Mouse (Mus musculus): ENCODE measurements around the gene Tes. TPM values are rescaled to one million over a fixed set of nuclear protein-coding genes. Genes with fewer than 3 reads are reported as not detected.

The Tes gene
- polyA plus RNA-seq, 1 experiment from 2014 or later = 15.4 TPM

DNA sequence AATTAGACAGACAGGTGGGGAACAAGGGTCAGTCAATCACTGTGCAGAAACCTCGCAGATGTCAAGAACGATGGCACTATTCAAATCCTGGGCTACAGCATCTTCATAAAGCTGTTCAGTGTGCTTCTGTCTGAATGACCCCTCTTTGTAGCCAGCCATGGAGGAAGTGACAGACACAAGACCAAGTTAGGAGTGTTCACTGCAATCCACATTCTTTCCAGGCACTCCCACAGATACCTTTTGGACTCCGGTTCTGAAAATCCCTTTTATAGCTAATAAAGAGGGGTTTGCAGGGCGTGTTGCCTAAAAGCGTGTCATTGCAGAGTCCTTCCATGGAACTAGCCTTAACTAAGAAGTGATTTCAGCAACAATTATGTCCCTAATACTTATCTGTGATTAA, 14.9 kb downstream of the Tes start:
- Histone ChIP-seq H3K9me3 (no peaks in the 10 kb centered on the region), H3K27ac (replicated peaks) (no peak overlapping the region), H3K36me3 (no peaks in the 10 kb centered on the region), H3K9ac (no peak overlapping the region), H3K27me3 (replicated peaks) (peaks cover 57% of the 10 kb centered on the region), H3K4me3 (no peak overlapping the region), H3K4me2 (no peak overlapping the region), H3K4me1 (peaks cover 18% of the 10 kb centered on the region)
- 60% methylated on average over 5 of the region's 5 CpGs for WGBS
- no peak for ATAC-seq (ENCODE audit: extremely low read depth, insufficient number of reproducible peaks, low FRiP score, low TSS enrichment)

GRCm38 (mm10) chr6:17082238-17082637, 17.3 kb downstream of the Tes start:
- peaks cover 42% of the 10 kb centered on the region for H3K27me3 ChIP-seq (replicated peaks)
- no peak for ATAC-seq (ENCODE audit: extremely low read depth, insufficient number of reproducible peaks, low FRiP score, low TSS enrichment)
- H3K27ac ChIP-seq (replicated peaks) = no peak overlapping the region
- peaks cover 18% of the 10 kb centered on the region for H3K4me1 ChIP-seq
- no peak overlapping the region for H3K4me2 ChIP-seq
- no peaks in the 10 kb centered on the region for H3K9me3 ChIP-seq
- 61% methylated on average over 4 of the region's 4 CpGs for WGBS
- H3K36me3 ChIP-seq = no peaks in the 10 kb centered on the region
- no peak overlapping the region for H3K9ac ChIP-seq
- H3K4me3 ChIP-seq = no peak overlapping the region

- Histone ChIP-seq H3K4me3 (no peak overlapping the region), H3K27me3 (replicated peaks) (peaks cover 40% of the 10 kb centered on the region), H3K27ac (replicated peaks) (no peak overlapping the region), H3K4me1 (peaks cover 14% of the 10 kb centered on the region), H3K9ac (no peak overlapping the region), H3K36me3 (no peaks in the 10 kb centered on the region), H3K4me2 (no peak overlapping the region), H3K9me3 (no peaks in the 10 kb centered on the region)
- no peak for ATAC-seq (ENCODE audit: extremely low read depth, insufficient number of reproducible peaks, low FRiP score, low TSS enrichment)
- 56% methylated on average over 5 of the region's 5 CpGs for WGBS
These were observed 17.9 kb downstream of the Tes start for GRCm38 (mm10) chr6:17082800-17083199.

DNA sequence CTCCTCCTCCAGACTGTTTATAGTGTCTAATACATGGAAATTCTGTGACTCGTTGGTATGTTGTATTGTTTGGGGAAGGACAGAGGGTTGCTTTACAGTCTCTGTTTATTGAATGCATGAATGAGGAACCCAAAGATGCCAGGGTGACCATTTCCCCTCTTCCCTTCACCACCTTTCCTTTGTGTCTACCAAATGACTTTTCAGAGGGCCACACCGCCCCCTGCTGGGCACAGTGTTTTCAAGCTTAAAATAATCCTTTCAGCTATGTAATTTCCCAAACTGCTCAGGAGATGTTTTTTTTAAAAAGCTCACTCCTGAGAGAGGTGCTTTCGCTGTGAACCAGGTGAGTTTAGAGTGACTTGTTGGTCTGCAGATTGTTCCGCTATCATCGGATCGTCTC, 22.5 kb downstream of the Tes start:
- no peak overlapping the region for H3K4me2 ChIP-seq
- no peak overlapping the region for H3K27ac ChIP-seq (replicated peaks)
- 55% methylated on average over 6 of the region's 6 CpGs for WGBS
- H3K9me3 ChIP-seq = no peaks in the 10 kb centered on the region
- no peak for ATAC-seq (ENCODE audit: extremely low read depth, insufficient number of reproducible peaks, low FRiP score, low TSS enrichment)
- no peaks in the 10 kb centered on the region for H3K4me1 ChIP-seq
- no peak overlapping the region for H3K4me3 ChIP-seq
- H3K27me3 ChIP-seq (replicated peaks) = peaks cover 55% of the 10 kb centered on the region
- no peak overlapping the region for H3K9ac ChIP-seq
- no peaks in the 10 kb centered on the region for H3K36me3 ChIP-seq

GRCm38 (mm10) chr6:17097301-17097700, 32.4 kb downstream of the Tes start:
- H3K27ac ChIP-seq (replicated peaks) = no peak overlapping the region
- no peak for ATAC-seq (ENCODE audit: extremely low read depth, insufficient number of reproducible peaks, low FRiP score, low TSS enrichment)
- H3K27me3 ChIP-seq (replicated peaks) = peaks cover 24% of the 10 kb centered on the region
- H3K4me3 ChIP-seq = no peak overlapping the region
- no peaks in the 10 kb centered on the region; the same call in 1 of the 2 replicates for H3K36me3 ChIP-seq
- H3K4me1 ChIP-seq = 0 out of 2 replicates have a peak, but pooled peaks cover 5% of the 10 kb centered on the region
- no peaks in the 10 kb centered on the region for H3K9me3 ChIP-seq
- no peak overlapping the region for H3K9ac ChIP-seq
- 83% methylated on average over 8 of the region's 8 CpGs for WGBS
- H3K4me2 ChIP-seq = no peak overlapping the region

GRCm38 (mm10) chr6:17098559-17098958, 33.6 kb downstream of the Tes start:
- Histone ChIP-seq H3K9ac (no peak overlapping the region), H3K9me3 (no peaks in the 10 kb centered on the region), H3K4me2 (no peak overlapping the region), H3K4me3 (no peak overlapping the region), H3K36me3 (no peaks in the 10 kb centered on the region; the same call in 1 of the 2 replicates), H3K27ac (replicated peaks) (no peak overlapping the region), H3K4me1 (0 out of 2 replicates have a peak, but pooled peaks cover 2% of the 10 kb centered on the region), H3K27me3 (replicated peaks) (peaks cover 20% of the 10 kb centered on the region)
- no peak for ATAC-seq (ENCODE audit: extremely low read depth, insufficient number of reproducible peaks, low FRiP score, low TSS enrichment)
- WGBS = 82% methylated on average over 9 of the region's 9 CpGs

DNA sequence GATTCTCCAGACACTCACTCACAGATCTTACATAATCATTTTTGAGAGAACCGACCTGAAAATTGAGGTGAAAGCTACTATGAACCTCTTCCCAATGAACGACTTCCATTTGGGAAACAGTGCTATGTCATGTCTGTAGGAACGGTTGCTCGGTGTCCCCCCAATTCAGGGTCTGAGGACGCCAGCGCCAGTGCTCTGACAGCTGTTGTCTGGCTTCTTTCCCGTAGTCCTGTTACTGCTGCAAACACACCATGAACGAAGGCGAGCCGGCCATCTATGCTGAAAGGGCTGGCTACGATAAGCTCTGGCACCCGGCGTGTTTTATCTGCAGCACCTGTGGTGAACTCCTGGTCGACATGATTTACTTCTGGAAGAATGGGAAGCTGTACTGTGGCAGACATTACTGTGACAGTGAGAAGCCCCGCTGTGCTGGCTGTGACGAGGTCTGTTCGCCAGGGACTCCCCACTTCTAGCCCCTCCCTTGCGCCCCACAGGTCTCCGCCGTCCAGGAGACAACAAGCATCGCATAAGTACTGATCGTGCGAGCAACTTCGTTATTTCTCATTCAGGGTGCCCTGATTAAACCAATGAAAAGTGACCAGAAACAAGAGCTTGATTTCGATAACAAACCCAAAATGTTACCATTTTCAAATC, 34.7 kb downstream of the Tes start:
- H3K4me3 ChIP-seq = no peak overlapping the region
- H3K9me3 ChIP-seq = no peaks in the 10 kb centered on the region
- no peak for ATAC-seq (ENCODE audit: extremely low read depth, insufficient number of reproducible peaks, low FRiP score, low TSS enrichment)
- H3K9ac ChIP-seq = no peak overlapping the region
- no peak overlapping the region for H3K27ac ChIP-seq (replicated peaks)
- H3K36me3 ChIP-seq = no peaks in the 10 kb centered on the region; the same call in 1 of the 2 replicates
- H3K4me1 ChIP-seq = no peaks in the 10 kb centered on the region
- H3K4me2 ChIP-seq = no peak overlapping the region
- peaks cover 20% of the 10 kb centered on the region for H3K27me3 ChIP-seq (replicated peaks)
- WGBS = 67% methylated on average over 25 of the region's 25 CpGs

GRCm38 (mm10) chr6:17105714-17106113, 40.8 kb downstream of the Tes start:
- H3K27me3 ChIP-seq (replicated peaks) = peaks cover 8% of the 10 kb centered on the region; the same call in 1 of the 2 replicates
- no peak overlapping the region for H3K4me3 ChIP-seq
- H3K9me3 ChIP-seq = no peaks in the 10 kb centered on the region
- no peak overlapping the region for H3K4me2 ChIP-seq
- no peak overlapping the region for H3K9ac ChIP-seq
- no peak overlapping the region for H3K27ac ChIP-seq (replicated peaks)
- no peaks in the 10 kb centered on the region for H3K4me1 ChIP-seq
- no peak for ATAC-seq (ENCODE audit: extremely low read depth, insufficient number of reproducible peaks, low FRiP score, low TSS enrichment)
- no peaks in the 10 kb centered on the region; the same call in 1 of the 2 replicates for H3K36me3 ChIP-seq

- Histone ChIP-seq H3K9me3 (no peaks in the 10 kb centered on the region), H3K4me2 (no peak overlapping the region), H3K27me3 (replicated peaks) (0 out of 2 replicates have a peak, but pooled peaks cover under 1% of the 10 kb centered on the region), H3K27ac (replicated peaks) (no peak overlapping the region), H3K4me3 (no peak overlapping the region), H3K4me1 (no peaks in the 10 kb centered on the region), H3K36me3 (no peaks in the 10 kb centered on the region), H3K9ac (no peak overlapping the region)
- no peak for ATAC-seq (ENCODE audit: extremely low read depth, insufficient number of reproducible peaks, low FRiP score, low TSS enrichment)
- 87% methylated on average over 5 of the region's 5 CpGs for WGBS
These were observed 41.5 kb downstream of the Tes start for GRCm38 (mm10) chr6:17106493-17106892.

DNA sequence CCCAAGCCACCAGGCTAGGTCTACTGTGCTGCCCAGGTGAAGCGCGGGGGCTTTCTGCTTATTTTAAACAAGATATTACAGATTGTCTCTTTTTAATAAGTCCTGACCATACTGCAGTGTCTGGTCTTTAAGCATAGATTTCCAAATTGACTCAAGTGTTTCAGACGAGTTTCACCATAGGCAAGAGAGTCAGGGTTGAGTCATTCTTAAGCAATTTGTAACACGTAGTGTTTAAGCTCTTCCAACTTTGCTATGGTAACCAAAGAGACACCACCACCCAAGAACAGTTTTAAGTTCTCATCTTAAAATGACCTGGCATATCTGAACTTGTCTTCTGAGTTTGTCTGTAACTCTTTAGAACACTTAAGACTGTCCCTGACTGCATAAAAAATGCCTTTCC, 44.3 kb downstream of the Tes start:
- Histone ChIP-seq H3K4me2 (no peak overlapping the region), H3K9ac (no peak overlapping the region), H3K27ac (replicated peaks) (no peak overlapping the region), H3K4me3 (no peak overlapping the region), H3K9me3 (no peaks in the 10 kb centered on the region), H3K27me3 (replicated peaks) (no peaks in the 10 kb centered on the region), H3K4me1 (no peaks in the 10 kb centered on the region), H3K36me3 (no peaks in the 10 kb centered on the region)
- WGBS = 66% methylated on average over 4 of the region's 4 CpGs
- no peak for ATAC-seq (ENCODE audit: extremely low read depth, insufficient number of reproducible peaks, low FRiP score, low TSS enrichment)

DNA sequence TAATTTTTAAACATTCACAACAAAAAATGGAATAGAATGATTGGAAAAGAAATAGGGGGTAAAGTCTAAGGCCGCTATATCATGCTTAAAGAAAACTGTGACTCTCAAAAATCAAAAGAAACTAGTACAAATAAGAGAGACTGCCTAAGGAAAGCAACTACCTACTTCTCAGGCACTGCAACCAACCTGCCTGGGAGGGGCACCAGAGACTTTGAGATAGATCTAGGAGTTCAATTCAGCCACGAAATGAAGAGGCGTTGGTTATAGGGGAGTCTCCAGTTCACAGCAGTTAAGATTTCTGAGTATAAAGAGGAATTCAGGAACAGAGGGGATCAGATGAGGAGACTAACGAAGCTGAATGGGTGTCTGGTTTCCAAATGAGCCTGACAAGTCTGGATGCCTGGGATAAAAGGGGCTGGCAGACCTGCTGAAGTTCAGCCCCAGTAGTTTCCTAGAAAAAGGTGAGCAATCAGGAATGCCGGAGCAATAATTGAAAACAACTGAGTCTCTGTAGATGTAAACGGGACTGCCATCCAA, 45.7 kb downstream of the Tes start:
- Histone ChIP-seq H3K27ac (replicated peaks) (no peak overlapping the region), H3K9me3 (no peaks in the 10 kb centered on the region), H3K27me3 (replicated peaks) (no peaks in the 10 kb centered on the region), H3K36me3 (no peaks in the 10 kb centered on the region), H3K4me1 (peaks cover 6% of the 10 kb centered on the region), H3K9ac (no peak overlapping the region), H3K4me2 (no peak overlapping the region), H3K4me3 (no peak overlapping the region)
- WGBS = 58% methylated on average over 6 of the region's 6 CpGs
- no peak for ATAC-seq (ENCODE audit: extremely low read depth, insufficient number of reproducible peaks, low FRiP score, low TSS enrichment)

DNA sequence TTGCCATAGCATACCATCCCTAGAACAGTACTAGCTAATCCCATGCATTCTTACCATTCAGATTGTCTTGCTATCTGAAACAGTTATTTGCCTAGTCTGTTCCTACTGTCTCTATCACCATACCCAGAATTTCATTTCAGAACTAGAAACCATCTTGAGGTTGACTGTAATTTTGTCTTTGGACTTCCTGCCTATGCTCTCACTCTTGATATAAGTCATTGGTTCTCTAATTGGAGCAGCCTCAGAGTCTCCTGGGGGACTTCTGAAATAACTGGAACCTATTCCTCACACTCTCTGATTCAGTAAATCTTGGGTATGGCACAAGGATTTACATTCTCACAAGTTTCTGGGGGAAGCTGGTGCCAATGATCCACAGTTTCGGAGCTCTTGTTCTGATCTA, 47.1 kb downstream of the Tes start:
- H3K27ac ChIP-seq (replicated peaks) = no peak overlapping the region
- H3K27me3 ChIP-seq (replicated peaks) = no peaks in the 10 kb centered on the region
- H3K9me3 ChIP-seq = no peaks in the 10 kb centered on the region
- H3K4me3 ChIP-seq = no peak overlapping the region
- ATAC-seq (ENCODE audit: extremely low read depth, insufficient number of reproducible peaks, low FRiP score, low TSS enrichment) = no peak
- H3K36me3 ChIP-seq = no peaks in the 10 kb centered on the region
- no peak overlapping the region for H3K4me2 ChIP-seq
- WGBS = 83% methylated on average over 1 of the region's 1 CpGs
- H3K9ac ChIP-seq = no peak overlapping the region
- H3K4me1 ChIP-seq = peaks cover 11% of the 10 kb centered on the region
